ENCODE assay signal across 25 mouse cellular contexts in genomic region chr5:149818812-149819211, GRCm38 (mm10).
A peak's percentile ranks its signal among the peaks of the same experiment; 100 is the strongest.
DNase-seq lines count a peak whose midpoint lies in the region; ATAC-seq and TF ChIP-seq lines count a peak whose summit lies in the region.
"Had no signal": no experiment of that assay in that cellular context is flagged by ENCODE, and none has a peak within 500 bp of the region (broad histone marks: within the 10 kb centered on the region; RNA-seq: fewer than 3 reads in every experiment).

No protein-coding gene starts in this region.

- H3K9me3 ChIP-seq in stomach, embryonic 14.5 days (ENCODE audit: control insufficient read depth, low read depth, low read length) = no peaks in the 10 kb centered on the region
- H3K9me3 ChIP-seq in stomach, postnatal 0 days (ENCODE audit: control insufficient read depth, low read length) = no peaks in the 10 kb centered on the region
- H3K9me3 ChIP-seq in intestine, embryonic 16.5 days (ENCODE audit: control insufficient read depth, low read length) = no peaks in the 10 kb centered on the region
- H3K9me3 ChIP-seq in liver, embryonic 12.5 days (replicated peaks) = no peaks in the 10 kb centered on the region
- no peaks in the 10 kb centered on the region for H3K9me3 ChIP-seq in limb, embryonic 10.5 days (replicated peaks)
- H3K9me3 ChIP-seq: embryonic facial prominence, embryonic 10.5 days; embryonic facial prominence, embryonic 13.5 days; forebrain, embryonic 12.5 days; hindbrain, embryonic 12.5 days; hindbrain, embryonic 15.5 days had no signal

- WGBS in stomach, embryonic 14.5 days = 41% methylated on average over 6 of the region's 6 CpGs
- WGBS in stomach, postnatal 0 days = 45% methylated on average over 6 of the region's 6 CpGs
- WGBS in intestine, embryonic 16.5 days = 42% methylated on average over 6 of the region's 6 CpGs
- WGBS in liver, embryonic 12.5 days (ENCODE audit: insufficient replicate concordance) = 37% methylated on average over 6 of the region's 6 CpGs
- WGBS in limb, embryonic 10.5 days = 56% methylated on average over 6 of the region's 6 CpGs

- no peak overlapping the region for H3K9ac ChIP-seq in stomach, embryonic 14.5 days (replicated peaks; ENCODE audit: low read depth, low read length)
- no peak overlapping the region for H3K9ac ChIP-seq in stomach, postnatal 0 days (ENCODE audit: low read length)
- no peak overlapping the region for H3K9ac ChIP-seq in intestine, embryonic 16.5 days (ENCODE audit: low read depth, low read length)
- no peak overlapping the region for H3K9ac ChIP-seq in liver, embryonic 12.5 days
- H3K9ac ChIP-seq: embryonic facial prominence, embryonic 13.5 days; forebrain, embryonic 12.5 days; hindbrain, embryonic 12.5 days; hindbrain, embryonic 15.5 days had no signal

- no peaks in the 10 kb centered on the region for H3K4me1 ChIP-seq in stomach, embryonic 14.5 days (ENCODE audit: control insufficient read depth, insufficient read depth, low read length)
- no peaks in the 10 kb centered on the region for H3K4me1 ChIP-seq in stomach, postnatal 0 days (replicated peaks; ENCODE audit: control insufficient read depth, insufficient read depth)
- no peaks in the 10 kb centered on the region for H3K4me1 ChIP-seq in intestine, embryonic 16.5 days (ENCODE audit: control insufficient read depth, insufficient read depth, low read length)
- no peaks in the 10 kb centered on the region for H3K4me1 ChIP-seq in liver, embryonic 12.5 days
- H3K4me1 ChIP-seq in limb, embryonic 10.5 days = peaks cover 4% of the 10 kb centered on the region
- H3K4me1 ChIP-seq: embryonic facial prominence, embryonic 13.5 days; forebrain, embryonic 12.5 days; hindbrain, embryonic 15.5 days had no signal

- no peak for TF ChIP-seq EP300 in stomach, postnatal 0 days (optimal IDR thresholded peaks at IDR 0.05)

- no peak overlapping the region for H3K27ac ChIP-seq in stomach, embryonic 14.5 days (ENCODE audit: low read length)
- no peak overlapping the region for H3K27ac ChIP-seq in stomach, postnatal 0 days (replicated peaks)
- no peak overlapping the region for H3K27ac ChIP-seq in intestine, embryonic 16.5 days (ENCODE audit: low read length)
- H3K27ac ChIP-seq in liver, embryonic 12.5 days = no peak overlapping the region
- no peak overlapping the region for H3K27ac ChIP-seq in limb, embryonic 10.5 days
- H3K27ac ChIP-seq: embryonic facial prominence, embryonic 10.5 days; embryonic facial prominence, embryonic 13.5 days; forebrain, embryonic 12.5 days; gastrocnemius, adult 2 months; hindbrain, embryonic 12.5 days; hindbrain, embryonic 15.5 days had no signal

- no peak overlapping the region for H3K4me2 ChIP-seq in stomach, embryonic 14.5 days (replicated peaks; ENCODE audit: low read depth, low read length)
- no peak overlapping the region for H3K4me2 ChIP-seq in stomach, postnatal 0 days (replicated peaks; ENCODE audit: low read depth)
- no peak overlapping the region for H3K4me2 ChIP-seq in intestine, embryonic 16.5 days (ENCODE audit: low read depth, low read length)
- no peak overlapping the region for H3K4me2 ChIP-seq in liver, embryonic 12.5 days
- H3K4me2 ChIP-seq: embryonic facial prominence, embryonic 13.5 days; forebrain, embryonic 12.5 days; heart, embryonic 11.5 days; hindbrain, embryonic 12.5 days; hindbrain, embryonic 15.5 days had no signal

- no peaks in the 10 kb centered on the region for H3K27me3 ChIP-seq in stomach, embryonic 14.5 days (ENCODE audit: control insufficient read depth, insufficient read depth, low read length)
- H3K27me3 ChIP-seq in stomach, postnatal 0 days (ENCODE audit: control insufficient read depth, insufficient read depth, low read length) = no peaks in the 10 kb centered on the region
- H3K27me3 ChIP-seq in intestine, embryonic 16.5 days (replicated peaks; ENCODE audit: control insufficient read depth, insufficient read depth, low read length) = no peaks in the 10 kb centered on the region
- no peaks in the 10 kb centered on the region; the same call in 1 of the 2 replicates for H3K27me3 ChIP-seq in liver, embryonic 12.5 days (replicated peaks)
- H3K27me3 ChIP-seq in limb, embryonic 10.5 days (ENCODE audit: low read depth, poor library complexity, severe bottlenecking) = no peaks in the 10 kb centered on the region; the same call in 1 of the 2 replicates
- H3K27me3 ChIP-seq: embryonic facial prominence, embryonic 13.5 days; forebrain, embryonic 12.5 days; hindbrain, embryonic 12.5 days; hindbrain, embryonic 15.5 days had no signal

- H3K4me3 ChIP-seq in stomach, embryonic 14.5 days (ENCODE audit: low read depth, low read length) = no peak overlapping the region
- no peak overlapping the region for H3K4me3 ChIP-seq in stomach, postnatal 0 days (ENCODE audit: low read depth, low read length)
- no peak overlapping the region for H3K4me3 ChIP-seq in intestine, embryonic 16.5 days (ENCODE audit: low read length)
- no peak overlapping the region for H3K4me3 ChIP-seq in liver, embryonic 12.5 days
- H3K4me3 ChIP-seq in limb, embryonic 10.5 days = no peak overlapping the region
- H3K4me3 ChIP-seq: embryonic facial prominence, embryonic 10.5 days; embryonic facial prominence, embryonic 13.5 days; erythroblast, embryonic 14.5 days; forebrain, embryonic 12.5 days; gastrocnemius, adult 2 months; hindbrain, embryonic 12.5 days; hindbrain, embryonic 15.5 days had no signal

- no peaks in the 10 kb centered on the region for H3K36me3 ChIP-seq in stomach, embryonic 14.5 days (ENCODE audit: control insufficient read depth, insufficient read depth, low read length)
- H3K36me3 ChIP-seq in stomach, postnatal 0 days (ENCODE audit: control insufficient read depth, insufficient read depth, low read length) = no peaks in the 10 kb centered on the region
- H3K36me3 ChIP-seq in intestine, embryonic 16.5 days (ENCODE audit: control insufficient read depth, insufficient read depth, low read length) = no peaks in the 10 kb centered on the region
- no peaks in the 10 kb centered on the region for H3K36me3 ChIP-seq in liver, embryonic 12.5 days
- H3K36me3 ChIP-seq in limb, embryonic 10.5 days = no peaks in the 10 kb centered on the region
- H3K36me3 ChIP-seq: embryonic facial prominence, embryonic 10.5 days; embryonic facial prominence, embryonic 13.5 days; forebrain, embryonic 12.5 days; hindbrain, embryonic 12.5 days; hindbrain, embryonic 15.5 days had no signal

- DNase-seq in stomach, postnatal 0 days (ENCODE audit: low spot score) = no peak
- peak; percentile 70 for DNase-seq in R1 (ENCODE audit: low read depth, low spot score)
- DNase-seq in limb, embryonic 10.5 days (ENCODE audit: low spot score) = no peak
- DNase-seq in cerebellum, adult 11-12 months = no peak
- DNase-seq: adrenal gland, adult 2 months; adrenal gland, postnatal 14 days; B cell, adult 2 months; cerebellum, adult 11 months; cerebellum, adult 8-10 months; cerebellum, postnatal 36 days; embryo, embryonic 11 days; gastrocnemius, adult 2 months; gastrocnemius, postnatal 14 days; heart, adult 11 months had no signal

- peak; percentile 23; the same call in 1 of the 2 replicates for ATAC-seq in stomach, embryonic 14.5 days (ENCODE audit: insufficient number of reproducible peaks, insufficient read depth, low FRiP score, low read depth)
- ATAC-seq in stomach, postnatal 0 days (ENCODE audit: low FRiP score, low TSS enrichment) = no peak
- peak; percentile 81 for ATAC-seq in intestine, embryonic 16.5 days
- ATAC-seq in liver, embryonic 12.5 days = no peak
- ATAC-seq: forebrain, embryonic 16.5 days had no signal

- TF ChIP-seq CTCF in stomach, postnatal 0 days (IDR thresholded peaks at IDR 0.05; ENCODE audit: low read depth) = no peak

Comparison
In these comparisons a context has a peak if more than half of its experiments do, and no peak if none do; other contexts are left out.
1. ATAC-seq: peak in stomach, embryonic 14.5 days (single experiment) and intestine, embryonic 16.5 days (single experiment); none in stomach, postnatal 0 days (single experiment) and liver, embryonic 12.5 days (single experiment).